Mouse (Mus musculus): ENCODE data around the gene Foxred2. TPM values are rescaled to one million over a fixed set of nuclear protein-coding genes. Genes with fewer than 3 reads are reported as not detected.

Gene Foxred2
- total and polyA plus RNA-seq, 2 experiments from 2014 or later = 10.3 to 31.0 TPM

GRCm38 (mm10) chr15:77912048-77912447 is 44.5 kb downstream of the Foxred2 start:
- DNase-seq (ENCODE audit: low spot score) (no peak), ATAC-seq (ENCODE audit: low FRiP score) (no peak)
- 53% methylated on average over 5 of the region's 5 CpGs for WGBS
- Histone ChIP-seq H3K9ac (replicated peaks; ENCODE audit: low read length, poor library complexity, severe bottlenecking) (no peak overlapping the region), H3K27ac (ENCODE audit: low read depth, low read length) (no peak overlapping the region), H3K27me3 (ENCODE audit: insufficient read depth, low read length) (no peaks in the 10 kb centered on the region), H3K9me3 (ENCODE audit: low read length) (no peaks in the 10 kb centered on the region), H3K36me3 (ENCODE audit: insufficient read depth, low read length) (peaks cover 20% of the 10 kb centered on the region), H3K4me2 (ENCODE audit: low read depth, low read length, poor library complexity, severe bottlenecking) (no peak overlapping the region), H3K4me3 (ENCODE audit: low read depth, low read length) (no peak overlapping the region), H3K4me1 (ENCODE audit: insufficient read depth, low read length) (no peaks in the 10 kb centered on the region)
- TF ChIP-seq CTCF (IDR thresholded peaks at IDR 0.05) = no peak

DNA sequence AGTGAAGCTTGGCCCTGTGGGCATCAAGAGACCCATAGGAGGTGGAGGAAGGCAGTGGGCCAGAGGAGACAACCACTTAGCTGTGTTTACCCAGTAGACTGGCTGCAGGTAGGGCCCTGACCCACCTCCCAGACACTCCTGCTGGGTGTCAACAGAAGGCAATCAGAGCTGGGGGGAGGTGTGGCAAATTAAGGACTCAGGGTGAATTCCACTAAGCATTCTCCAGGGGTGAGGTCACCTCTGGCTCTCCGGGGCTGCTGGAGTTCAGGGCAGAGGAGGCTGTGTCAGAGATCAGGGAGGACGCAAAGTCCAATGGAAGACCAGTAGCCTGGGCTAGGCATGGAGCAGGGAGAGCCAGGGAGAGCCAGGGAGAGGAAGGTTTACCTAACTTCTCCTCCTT is 45.5 kb downstream of the Foxred2 start:
- ATAC-seq (ENCODE audit: low FRiP score) (no peak), DNase-seq (ENCODE audit: low spot score) (no peak)
- Histone ChIP-seq H3K27me3 (ENCODE audit: insufficient read depth, low read length) (peaks cover 2% of the 10 kb centered on the region; the same call in 1 of the 2 replicates), H3K36me3 (ENCODE audit: insufficient read depth, low read length) (peaks cover 20% of the 10 kb centered on the region), H3K4me2 (ENCODE audit: low read depth, low read length, poor library complexity, severe bottlenecking) (no peak overlapping the region), H3K9ac (replicated peaks; ENCODE audit: low read length, poor library complexity, severe bottlenecking) (no peak overlapping the region), H3K9me3 (ENCODE audit: low read length) (no peaks in the 10 kb centered on the region), H3K4me3 (ENCODE audit: low read depth, low read length) (no peak overlapping the region), H3K27ac (ENCODE audit: low read depth, low read length) (no peak overlapping the region), H3K4me1 (ENCODE audit: insufficient read depth, low read length) (no peaks in the 10 kb centered on the region)
- no peak for TF ChIP-seq CTCF (IDR thresholded peaks at IDR 0.05)
- 19% methylated on average over 2 of the region's 2 CpGs for WGBS

- peaks cover 10% of the 10 kb centered on the region; the same call in 1 of the 2 replicates for H3K27me3 ChIP-seq (ENCODE audit: insufficient read depth, low read length)
- no peaks in the 10 kb centered on the region for H3K9me3 ChIP-seq (ENCODE audit: low read length)
- no peaks in the 10 kb centered on the region for H3K36me3 ChIP-seq (ENCODE audit: insufficient read depth, low read length)
- WGBS = 68% methylated on average over 9 of the region's 9 CpGs
- TF ChIP-seq CTCF (IDR thresholded peaks at IDR 0.05) = no peak
- H3K27ac ChIP-seq (ENCODE audit: low read depth, low read length) = no peak overlapping the region
- ATAC-seq (ENCODE audit: low FRiP score) (no peak), DNase-seq (ENCODE audit: low spot score) (no peak)
- 0 out of 2 replicates have a peak, but pooled peaks cover 2% of the 10 kb centered on the region for H3K4me1 ChIP-seq (ENCODE audit: insufficient read depth, low read length)
- no peak overlapping the region for H3K4me3 ChIP-seq (ENCODE audit: low read depth, low read length)
- H3K9ac ChIP-seq (replicated peaks; ENCODE audit: low read length, poor library complexity, severe bottlenecking) = no peak overlapping the region
- H3K4me2 ChIP-seq (ENCODE audit: low read depth, low read length, poor library complexity, severe bottlenecking) = no peak overlapping the region
These were observed 48.6 kb downstream of the Foxred2 start for GRCm38 (mm10) chr15:77907646-77908518.

DNA sequence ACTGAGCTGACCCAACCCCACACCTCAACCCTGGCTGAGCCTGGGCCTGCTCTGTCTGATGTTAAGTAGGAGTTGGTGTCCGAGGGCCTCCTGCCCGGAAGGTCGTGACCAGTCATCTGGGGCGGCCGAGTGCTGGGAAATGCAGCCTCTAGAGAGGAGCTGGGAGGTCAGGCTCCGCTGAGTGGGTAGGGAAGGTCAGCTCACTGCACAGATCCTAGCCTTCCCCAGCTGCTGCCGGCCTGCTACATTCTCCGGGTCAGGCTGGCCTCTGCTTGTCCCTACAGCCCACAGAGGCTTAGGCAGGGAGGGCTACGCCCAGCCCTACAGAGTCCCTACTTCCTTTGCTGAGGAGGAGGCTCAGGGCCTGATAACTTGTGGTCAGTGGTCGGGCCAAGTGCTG is 50.0 kb downstream of the Foxred2 start:
- Histone ChIP-seq H3K36me3 (ENCODE audit: insufficient read depth, low read length) (no peaks in the 10 kb centered on the region), H3K4me3 (ENCODE audit: low read depth, low read length) (no peak overlapping the region), H3K27ac (ENCODE audit: low read depth, low read length) (no peak overlapping the region), H3K27me3 (ENCODE audit: insufficient read depth, low read length) (peaks cover 10% of the 10 kb centered on the region; the same call in 1 of the 2 replicates), H3K9me3 (ENCODE audit: low read length) (no peaks in the 10 kb centered on the region), H3K4me2 (ENCODE audit: low read depth, low read length, poor library complexity, severe bottlenecking) (no peak overlapping the region), H3K9ac (replicated peaks; ENCODE audit: low read length, poor library complexity, severe bottlenecking) (no peak overlapping the region), H3K4me1 (ENCODE audit: insufficient read depth, low read length) (0 out of 2 replicates have a peak, but pooled peaks cover 2% of the 10 kb centered on the region)
- DNase-seq (ENCODE audit: low spot score) (no peak), ATAC-seq (ENCODE audit: low FRiP score) (no peak)
- 50% methylated on average over 10 of the region's 10 CpGs for WGBS
- TF ChIP-seq CTCF (IDR thresholded peaks at IDR 0.05) = no peak

DNA sequence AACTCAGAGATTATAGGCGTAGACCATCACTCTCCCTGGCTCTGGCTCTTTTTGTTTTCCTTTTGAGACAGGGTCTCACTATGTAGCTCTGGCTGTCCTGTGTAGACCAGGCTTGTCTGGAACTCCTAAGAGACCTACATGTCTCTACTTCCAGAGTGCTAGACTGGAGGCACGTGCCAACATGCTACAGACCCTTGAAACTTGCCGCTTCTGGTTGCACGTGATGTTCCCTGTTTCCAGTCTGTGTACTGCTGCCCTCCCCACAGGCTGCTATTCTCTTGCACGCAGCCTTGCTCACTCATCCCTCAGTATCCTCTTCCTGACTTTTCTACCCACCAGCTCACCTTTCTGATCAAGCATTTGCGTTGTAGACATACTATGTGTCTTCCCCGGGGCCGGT is 50.4 kb downstream of the Foxred2 start:
- WGBS = 81% methylated on average over 8 of the region's 8 CpGs
- DNase-seq (ENCODE audit: low spot score) = no peak
- no peak for TF ChIP-seq CTCF (IDR thresholded peaks at IDR 0.05)

More for the DNA sequence above, 50.4 kb downstream of the Foxred2 start:
- no peak overlapping the region for H3K9ac ChIP-seq (replicated peaks; ENCODE audit: low read length, poor library complexity, severe bottlenecking)
- H3K36me3 ChIP-seq (ENCODE audit: insufficient read depth, low read length) = no peaks in the 10 kb centered on the region
- H3K4me2 ChIP-seq (ENCODE audit: low read depth, low read length, poor library complexity, severe bottlenecking) = no peak overlapping the region
- no peak overlapping the region for H3K27ac ChIP-seq (ENCODE audit: low read depth, low read length)
- no peak for ATAC-seq (ENCODE audit: low FRiP score)
- H3K4me3 ChIP-seq (ENCODE audit: low read depth, low read length) = no peak overlapping the region
- H3K4me1 ChIP-seq (ENCODE audit: insufficient read depth, low read length) = 0 out of 2 replicates have a peak, but pooled peaks cover 2% of the 10 kb centered on the region
- H3K9me3 ChIP-seq (ENCODE audit: low read length) = no peaks in the 10 kb centered on the region
- H3K27me3 ChIP-seq (ENCODE audit: insufficient read depth, low read length) = peaks cover 10% of the 10 kb centered on the region; the same call in 1 of the 2 replicates
